Mouse (Mus musculus) kidney, adult 11 months (tissue): ENCODE measurements around the gene Dync1h1.
"Not testable (repeated sequence)": the region's sequence is repeated elsewhere in the genome, so short reads cannot be mapped to it uniquely, and the experiment has no call there.

Source experiments
- DNase-seq: peaks from one replicate; pipeline ENCODE4 v3.0.0; 2022

Dync1h1 gene

GRCm38 (mm10) chr12:110696975-110697400 is 95.7 kb downstream of the Dync1h1 start:
- DNase-seq = no peak

- no peak for DNase-seq
Observed at GRCm38 (mm10) chr12:110697457-110697856, 96.2 kb downstream of the Dync1h1 start.

- no peak for DNase-seq
Observed at GRCm38 (mm10) chr12:110698080-110698479, 96.8 kb downstream of the Dync1h1 start.

- DNase-seq = no peak
Observed at GRCm38 (mm10) chr12:110698523-110699170, 97.4 kb downstream of the Dync1h1 start.

DNA sequence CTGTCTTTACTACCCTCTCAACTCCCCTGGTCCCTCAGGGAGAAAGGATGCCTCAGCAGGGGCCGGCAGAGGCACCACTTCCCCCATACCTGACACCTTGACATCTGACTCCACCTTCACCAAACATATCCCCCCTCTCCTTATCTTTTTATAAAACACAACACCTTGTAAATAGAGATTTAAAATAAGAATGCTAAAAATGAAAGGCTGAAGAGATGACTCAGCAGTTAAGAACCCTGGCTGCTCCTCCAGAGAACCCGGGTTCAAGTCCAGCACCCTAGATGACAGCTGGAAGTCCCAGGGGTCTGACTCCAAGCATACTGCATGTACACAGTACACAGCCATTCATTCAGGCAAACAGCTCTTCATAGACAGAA is 97.9 kb downstream of the Dync1h1 start:
- no peak for DNase-seq

DNA sequence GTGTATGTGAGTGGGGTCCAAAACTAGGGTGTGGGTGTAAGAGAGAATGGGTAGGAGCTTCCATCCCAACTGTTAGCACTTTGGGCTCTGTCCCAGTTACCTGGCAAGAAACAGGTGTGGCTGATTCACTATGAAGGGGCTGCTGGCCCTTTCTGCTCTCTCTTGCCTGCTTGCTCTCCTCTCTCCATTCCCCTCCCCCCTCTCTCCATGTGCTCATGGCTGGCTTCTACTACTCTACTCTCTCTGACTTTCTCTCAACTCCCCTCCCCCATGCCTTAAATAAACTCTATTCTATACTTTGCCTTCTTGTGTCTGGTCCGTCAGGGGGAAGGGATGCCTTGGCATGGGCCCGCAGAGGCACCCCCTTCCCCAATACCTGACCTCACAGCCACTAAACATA is 99.5 kb downstream of the Dync1h1 start:
- no peak for DNase-seq

DNA sequence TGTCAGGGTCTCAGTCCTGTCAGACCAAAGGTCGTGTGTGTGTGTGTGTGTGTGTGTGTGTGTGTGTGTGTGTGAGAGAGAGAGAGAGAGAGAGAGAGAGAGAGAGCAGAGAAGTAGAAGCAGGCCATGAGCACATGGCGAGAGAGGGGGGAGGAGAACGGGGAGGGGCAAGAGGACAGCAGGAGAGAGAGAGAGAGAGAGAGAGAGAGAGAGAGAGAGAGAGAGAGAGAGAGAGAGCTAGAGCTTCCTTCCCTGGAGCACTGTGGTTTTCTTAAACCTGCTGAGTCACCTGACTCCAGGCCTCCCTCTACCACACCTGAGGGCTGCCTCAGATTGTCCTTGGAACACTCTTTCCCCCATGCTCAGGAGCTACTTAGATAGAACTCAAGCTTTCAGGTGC is 100.1 kb downstream of the Dync1h1 start:
- DNase-seq = not testable (repeated sequence)

DNA sequence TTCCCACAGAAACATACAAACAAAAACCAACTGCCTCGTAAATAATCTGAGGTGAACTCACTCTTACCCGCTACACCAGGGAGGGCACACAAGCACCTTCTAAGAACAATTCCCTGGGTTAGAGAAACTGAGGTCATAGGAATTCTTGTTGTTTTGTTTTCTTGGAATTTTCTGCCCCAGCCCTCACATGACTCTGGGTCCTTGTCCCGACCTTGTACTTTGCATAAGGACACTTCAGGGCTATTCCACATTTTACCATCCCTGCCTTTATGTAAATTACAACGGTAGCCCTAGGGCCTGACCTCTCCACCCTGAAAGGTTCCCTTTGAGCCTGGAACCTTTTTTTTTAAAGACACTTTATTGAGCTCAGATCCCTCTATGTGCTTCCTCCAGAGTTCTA is 101.3 kb downstream of the Dync1h1 start, which contains the start of gene Hsp90aa1:
Gene Hsp90aa1, minus strand, starts transcription at position 173 of the 400 bp plus-strand sequence.
- no peak for DNase-seq

DNA sequence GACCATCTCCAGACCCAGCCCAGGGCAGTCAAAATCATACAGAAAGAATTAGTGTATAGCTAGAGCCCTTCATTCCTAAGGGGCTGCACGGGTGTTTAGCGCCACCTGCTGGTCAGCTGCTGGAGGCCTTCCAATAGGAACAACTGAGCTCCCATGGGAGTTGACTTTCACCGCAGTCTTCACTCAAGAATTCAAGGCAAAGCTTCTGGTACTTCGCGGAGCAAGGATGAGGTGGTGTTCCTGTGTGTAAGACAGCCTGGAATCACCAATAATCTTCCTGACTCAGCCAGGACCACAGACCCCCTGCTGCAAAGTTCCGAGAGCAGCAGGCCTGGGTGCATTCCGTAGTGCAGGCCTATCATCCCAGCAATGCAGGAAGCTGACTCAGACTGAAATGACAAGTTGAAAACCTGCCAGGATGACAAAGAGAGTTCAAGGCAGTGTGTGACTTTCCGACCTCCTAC is 101.8 kb downstream of the Dync1h1 start:
- peak; percentile 80 for DNase-seq

- no peak for DNase-seq
Observed at GRCm38 (mm10) chr12:110703682-110704081, 102.4 kb downstream of the Dync1h1 start.

DNA sequence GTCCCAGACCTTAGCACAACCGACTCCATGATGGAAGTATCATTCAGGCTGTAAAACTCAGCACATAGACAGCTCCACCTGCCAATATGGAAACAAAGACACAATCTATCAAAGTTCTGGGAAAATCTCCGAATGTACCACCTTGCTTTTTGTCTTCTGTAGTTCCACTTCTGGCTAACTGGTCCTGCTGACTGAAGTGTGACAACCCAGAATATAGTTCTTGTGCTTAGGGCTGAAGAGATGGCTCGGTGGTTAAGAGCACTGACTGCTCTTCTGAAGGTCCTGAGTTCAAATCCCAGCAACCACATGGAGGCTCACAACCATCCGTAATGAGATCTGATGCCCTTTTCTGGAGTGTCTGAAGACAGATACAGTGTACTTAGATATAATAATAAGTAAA is 104.2 kb downstream of the Dync1h1 start:
- not testable (repeated sequence) for DNase-seq

DNA sequence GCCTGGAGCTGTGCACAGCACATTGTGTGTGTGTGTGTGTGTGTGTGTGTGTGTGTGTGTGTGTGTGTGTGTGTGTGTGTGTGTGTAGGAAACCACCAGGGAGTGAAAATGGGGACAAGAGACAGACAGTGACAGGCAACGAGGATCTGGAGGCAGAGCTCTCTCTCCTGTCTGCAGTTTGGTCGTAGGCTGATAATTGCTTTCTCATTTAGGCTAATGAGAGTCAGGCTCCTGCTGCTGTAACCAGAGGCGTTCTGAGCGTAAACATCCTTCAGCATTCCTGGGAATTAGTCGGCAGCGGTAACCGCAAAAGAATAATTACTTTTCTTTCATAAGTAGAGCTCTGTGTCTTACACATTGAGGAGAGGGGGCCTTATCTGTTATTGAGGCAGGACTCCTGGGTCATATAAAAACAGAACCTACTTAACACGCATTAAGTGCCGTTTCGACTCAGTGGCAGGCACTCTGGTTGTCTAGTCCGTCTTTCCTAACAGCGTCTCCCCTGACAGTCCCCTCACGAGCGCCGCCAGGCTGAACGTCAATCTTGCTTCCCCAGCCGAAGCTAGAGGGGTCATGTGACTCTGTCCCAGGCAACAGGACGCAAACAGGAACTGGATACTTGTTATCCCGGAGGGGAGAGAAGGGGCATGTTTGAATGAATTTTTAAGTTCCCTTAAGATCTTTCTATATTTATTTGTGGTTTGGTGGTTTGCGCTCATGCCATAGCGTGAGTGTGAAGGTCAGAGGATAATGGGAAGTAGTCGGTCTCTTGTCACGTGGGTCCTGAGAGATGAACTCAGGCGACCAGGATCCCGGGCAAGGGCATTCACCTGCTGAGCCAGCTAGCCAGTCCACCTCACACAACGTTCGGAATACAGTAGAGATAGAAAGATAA is 105.3 kb downstream of the Dync1h1 start:
- DNase-seq = peak; percentile 50

DNA sequence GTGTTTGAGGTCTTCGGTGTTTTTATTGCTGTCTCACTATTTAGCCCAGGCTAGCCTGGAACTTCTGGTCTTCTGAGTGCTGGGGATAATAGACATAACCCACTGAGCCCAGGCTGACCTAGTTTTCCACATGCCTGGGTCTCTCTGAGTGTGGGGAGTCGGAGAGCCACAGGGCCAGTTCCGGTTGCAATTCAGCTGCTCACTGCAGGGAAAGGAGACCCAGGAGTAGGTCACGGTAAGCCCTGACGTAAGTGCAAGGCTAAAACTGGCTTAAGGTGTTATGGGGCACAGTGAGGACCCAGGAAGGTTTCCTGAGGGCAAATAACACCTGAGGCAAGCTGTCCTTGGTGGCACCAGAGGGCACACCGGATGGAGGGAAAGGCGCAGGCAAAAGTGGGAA is 106.2 kb downstream of the Dync1h1 start:
- no peak for DNase-seq

GRCm38 (mm10) chr12:110711270-110711669 is 110.0 kb downstream of the Dync1h1 start:
- no peak for DNase-seq

DNA sequence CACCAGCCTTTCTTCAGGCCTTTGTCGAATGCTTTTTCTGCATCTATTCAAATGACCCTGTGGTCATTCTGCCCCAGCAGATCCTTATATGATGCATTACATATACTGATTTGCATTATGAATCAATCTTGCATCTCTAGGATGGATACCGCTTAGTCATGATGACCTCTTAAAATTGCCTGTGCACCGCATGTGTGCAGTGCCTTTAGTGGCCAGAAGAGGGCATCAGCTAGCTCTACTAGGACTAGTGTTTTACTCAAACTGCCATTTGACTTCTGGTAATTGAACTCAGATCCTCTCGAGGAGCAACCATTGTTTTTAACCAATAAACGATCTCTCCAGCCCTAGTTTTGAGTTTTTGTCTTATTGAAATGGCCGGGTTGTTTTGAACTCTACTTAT is 112.5 kb downstream of the Dync1h1 start:
- DNase-seq = no peak

GRCm38 (mm10) chr12:110714215-110714614 is 113.0 kb downstream of the Dync1h1 start:
- DNase-seq = no peak

- DNase-seq = no peak
Observed at GRCm38 (mm10) chr12:110716004-110716403, 114.8 kb downstream of the Dync1h1 start.
